Mouse (Mus musculus) small intestine, adult 2 months (tissue): Measurements from ENCODE around the gene Tuba1b.

Experiments
- CTCF ChIP-seq: fragments of 200-500 bp; IDR thresholded peaks from 2 replicates; pipeline ENCODE4 v1.5.1; 2012; ENCODE audit warnings: low read depth, mild to moderate bottlenecking, control low read depth, inconsistent platforms, low read length, moderate library complexity, mixed read lengths; ENCODE audit not compliant: insufficient replicate concordance, insufficient read length; ENCODE audit errors: extremely low read depth
- POLR2A ChIP-seq: fragments of 200-500 bp; IDR thresholded peaks from 2 replicates; pipeline ENCODE4 v1.6.1; 2012; ENCODE audit warnings: low read depth, mild to moderate bottlenecking, control low read depth, inconsistent platforms, low read length, moderate library complexity

- TF ChIP-seq POLR2A (no peak), CTCF (no peak)
Observed at GRCm38 (mm10) chr15:98897495-98897894, 36.9 kb downstream of the Tuba1b start.
